ENCODE assay signal across 20 mouse cellular contexts in genomic region chr6:99240764-99241163, GRCm38 (mm10).
"Had no signal": no experiment of that assay in that cellular context is flagged by ENCODE, and none has a peak within 500 bp of the region (broad histone marks: within the 10 kb centered on the region; RNA-seq: fewer than 3 reads in every experiment).

No protein-coding gene starts in this region.

- H3K4me3 ChIP-seq: heart, adult 2 months; heart, embryonic 13.5 days; heart, embryonic 15.5 days; intestine, embryonic 15.5 days; limb, embryonic 13.5 days; limb, embryonic 15.5 days; liver, embryonic 12.5 days had no signal

- H3K27me3 ChIP-seq: heart, embryonic 13.5 days; heart, embryonic 15.5 days; intestine, embryonic 15.5 days; limb, embryonic 13.5 days; limb, embryonic 15.5 days; liver, embryonic 12.5 days had no signal

- H3K36me3 ChIP-seq: heart, embryonic 13.5 days; heart, embryonic 15.5 days; intestine, embryonic 15.5 days; limb, embryonic 13.5 days; limb, embryonic 15.5 days; liver, embryonic 12.5 days had no signal

- H3K9me3 ChIP-seq: heart, embryonic 13.5 days; heart, embryonic 15.5 days; intestine, embryonic 15.5 days; limb, embryonic 13.5 days; limb, embryonic 15.5 days; liver, embryonic 12.5 days had no signal

- DNase-seq: gastrocnemius, postnatal 14 days; gastrocnemius, postnatal 36 days; heart, adult 11 months; heart, adult 2 months; heart, postnatal 14 days; heart, postnatal 36 days; kidney, adult 18-20 months; kidney, adult 8-10 months; kidney, postnatal 10 days; layer of hippocampus, adult 9-11 months; layer of hippocampus, postnatal 36 days; left cerebral cortex, postnatal 4 days had no signal

- H3K4me1 ChIP-seq: intestine, embryonic 15.5 days had no signal

- H3K27ac ChIP-seq: heart, adult 2 months; heart, embryonic 13.5 days; heart, embryonic 15.5 days; hindbrain, embryonic 14.5 days; intestine, embryonic 15.5 days; limb, embryonic 13.5 days; limb, embryonic 15.5 days; liver, embryonic 12.5 days; liver, embryonic 14.5 days had no signal
